Mouse (Mus musculus) right cerebral cortex, adult 2 months (tissue): ENCODE measurements around the gene Tbxas1.

ENCODE experiments used
- DNase-seq, 2 experiments: peaks; one replicate each; pipeline ENCODE4 v3.0.0; 2021 to 2022; ENCODE audit warnings: low spot score in 2 of 2

Gene Tbxas1

DNA sequence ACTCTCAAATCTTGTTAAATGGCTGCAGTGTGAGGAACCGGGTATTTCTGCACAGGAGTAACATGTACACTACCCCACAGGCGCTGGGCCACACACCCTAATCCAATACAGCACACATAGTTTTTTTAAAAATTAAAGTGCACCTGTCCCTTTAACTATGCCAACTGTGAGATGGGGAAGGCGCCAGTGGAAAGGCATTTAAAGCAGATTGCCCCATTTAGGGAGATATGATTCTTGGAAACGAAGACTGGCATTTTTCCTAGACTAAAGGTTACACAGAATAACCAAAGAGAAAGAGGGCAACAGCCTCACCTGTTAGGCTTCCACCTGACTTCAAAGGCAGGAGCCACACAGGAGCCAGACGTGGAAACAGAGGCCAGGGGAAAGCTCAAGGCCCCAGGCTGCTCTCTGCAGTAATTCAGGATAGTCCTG lies 21.6 kb upstream of the Tbxas1 start:
- no peak for DNase-seq

DNA sequence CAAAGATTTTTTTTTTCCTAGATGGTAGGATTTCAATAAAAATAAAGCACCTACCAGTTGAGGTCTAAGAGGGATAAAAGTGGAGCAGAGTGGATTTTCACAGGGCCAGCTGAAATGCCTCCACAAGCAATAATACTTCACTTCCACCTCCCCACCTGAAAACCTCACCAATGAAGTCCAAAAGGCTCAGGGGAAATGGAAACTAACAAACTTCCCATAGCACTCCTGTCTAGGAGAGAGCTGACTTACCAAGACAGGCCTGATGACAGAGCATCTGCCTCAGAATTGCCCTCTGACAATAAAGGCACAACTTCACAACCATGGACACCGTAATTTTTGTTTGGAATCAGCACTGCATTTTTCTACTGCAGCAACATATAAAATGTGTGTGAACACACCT lies 15.4 kb upstream of the Tbxas1 start:
- DNase-seq: no peak

DNA sequence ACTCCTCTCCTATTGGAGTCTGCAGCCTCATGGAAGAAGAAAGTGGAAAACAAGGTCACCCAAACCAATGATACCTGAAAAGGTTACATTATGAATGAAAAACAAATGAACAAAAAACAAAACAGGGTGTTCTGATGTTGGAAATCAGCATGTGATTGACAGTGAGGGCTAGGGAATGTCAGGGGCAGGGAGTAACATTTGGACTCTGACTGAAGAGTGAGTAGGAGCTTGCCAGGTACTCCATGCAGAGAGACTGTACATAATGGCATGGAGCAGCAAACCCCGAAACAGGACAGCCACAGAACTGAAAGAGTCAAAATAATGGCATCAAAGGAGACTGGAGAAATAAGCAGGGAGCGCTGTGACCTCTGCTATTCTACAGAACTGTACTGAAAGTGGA lies 14.9 kb upstream of the Tbxas1 start:
- DNase-seq: no peak

DNA sequence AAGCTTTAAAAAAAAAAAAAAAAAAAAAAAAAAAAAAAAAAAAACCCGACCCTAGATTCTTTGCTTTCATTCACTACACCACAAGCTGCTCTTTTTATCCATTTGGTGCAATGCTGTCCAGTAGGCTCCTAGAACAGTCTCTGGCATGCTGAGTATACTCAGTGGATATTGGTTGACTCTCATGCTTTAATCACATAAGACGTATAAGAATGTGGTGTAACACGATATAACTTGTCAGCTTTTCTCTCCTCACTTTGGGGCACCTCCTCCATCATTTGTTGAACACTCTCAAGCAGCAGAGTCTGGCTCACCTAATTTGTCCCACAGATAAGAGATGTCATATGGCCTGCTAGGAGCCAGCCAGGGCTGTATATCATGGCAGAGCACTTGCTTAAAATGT lies 11.6 kb upstream of the Tbxas1 start:
- no peak for DNase-seq

DNA sequence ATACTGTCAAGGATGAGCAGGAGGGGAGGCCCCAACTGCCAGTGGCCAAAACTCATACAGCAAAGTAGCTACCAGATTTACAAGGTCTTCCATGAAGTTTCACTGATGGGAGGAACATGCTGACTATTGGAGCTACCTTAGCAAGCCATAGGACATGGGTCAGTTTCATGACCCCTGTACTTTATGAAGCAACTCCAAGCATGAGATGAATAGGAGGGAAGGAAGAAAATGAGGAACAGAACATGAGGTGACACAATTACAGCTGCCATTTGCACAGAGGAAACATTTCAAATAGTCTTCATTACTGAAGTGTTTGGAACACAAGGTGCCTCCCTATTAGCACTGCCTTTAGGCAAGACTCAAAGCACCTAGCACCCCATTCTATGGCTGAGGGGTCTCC lies 9.4 kb upstream of the Tbxas1 start:
- DNase-seq: no peak

DNA sequence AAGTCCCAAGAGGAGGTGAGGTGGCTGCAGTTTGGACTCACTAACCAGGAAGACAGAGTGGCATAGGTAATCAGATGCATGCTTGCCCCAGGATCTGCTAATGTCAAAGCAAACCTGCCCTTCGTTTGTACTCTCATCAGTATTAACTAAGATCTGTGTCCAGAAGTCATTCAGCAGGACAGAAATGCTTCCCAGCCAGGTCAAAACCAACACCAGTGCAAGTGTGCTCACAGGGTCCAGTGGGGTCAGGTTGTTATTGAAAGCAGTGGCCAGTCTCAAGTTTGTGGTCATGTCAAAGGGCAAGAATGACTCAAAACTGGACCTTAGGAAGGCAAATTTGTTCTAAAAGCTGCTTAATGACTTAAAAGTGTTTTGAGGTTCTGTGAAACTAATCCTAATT lies 8.8 kb upstream of the Tbxas1 start:
- no peak for DNase-seq

DNA sequence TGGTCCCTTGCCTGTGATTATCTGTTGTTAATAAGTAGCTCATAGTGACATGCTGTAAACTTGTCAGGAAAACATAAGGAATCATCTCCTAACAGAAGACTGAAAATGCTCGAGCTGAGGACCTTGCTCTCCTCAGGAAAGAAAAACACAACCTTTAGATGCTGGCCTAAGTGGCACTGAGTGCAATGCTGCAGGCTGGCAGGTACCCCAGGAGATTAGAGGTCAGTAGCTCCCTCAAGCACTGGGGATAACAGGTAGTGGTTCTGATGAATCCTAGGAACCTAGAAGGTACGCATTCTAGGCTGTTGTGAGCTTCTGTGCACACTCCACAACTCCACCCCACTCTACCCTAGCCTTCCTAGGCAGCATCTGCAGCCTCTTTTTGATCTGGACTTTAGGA lies 8.4 kb upstream of the Tbxas1 start:
- no peak for DNase-seq

DNA sequence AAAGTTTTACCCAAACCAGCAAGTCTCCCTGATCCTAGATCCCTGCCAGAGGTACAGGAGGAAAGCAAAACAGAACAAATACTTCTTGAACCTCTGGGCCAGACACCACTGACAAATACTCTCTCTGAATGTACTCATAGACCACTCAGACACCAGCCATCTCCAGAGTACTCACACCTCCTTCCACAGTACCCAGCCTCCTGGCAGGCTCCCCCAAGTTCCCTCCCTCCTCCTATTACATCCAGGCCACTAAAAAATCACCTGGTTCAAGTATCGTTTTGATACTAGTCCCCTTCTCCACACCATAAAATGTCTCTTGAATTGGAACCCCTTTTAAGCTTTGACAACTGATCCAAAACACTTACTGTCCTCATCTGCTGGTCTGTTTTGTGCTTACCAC lies 7.9 kb upstream of the Tbxas1 start:
- DNase-seq: no peak

DNA sequence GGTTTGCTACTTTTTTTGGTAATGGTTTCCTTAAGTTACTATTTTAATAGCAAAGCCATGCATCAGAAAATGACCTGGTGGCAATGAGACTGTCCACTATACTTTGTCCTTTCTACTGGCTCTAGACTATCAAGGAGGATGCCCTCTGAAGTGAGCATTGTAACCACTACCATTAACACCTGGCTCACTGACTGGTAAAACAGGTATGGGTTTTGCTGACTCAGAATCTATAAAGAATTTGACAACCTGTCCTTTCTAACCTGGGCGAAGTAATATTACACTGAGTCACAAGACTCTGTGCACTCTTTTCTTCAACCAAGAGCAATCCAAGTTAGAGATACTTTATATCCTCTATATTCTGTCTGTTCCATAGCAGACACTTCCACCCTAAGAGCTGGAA lies 6.2 kb upstream of the Tbxas1 start:
- no peak for DNase-seq

DNA sequence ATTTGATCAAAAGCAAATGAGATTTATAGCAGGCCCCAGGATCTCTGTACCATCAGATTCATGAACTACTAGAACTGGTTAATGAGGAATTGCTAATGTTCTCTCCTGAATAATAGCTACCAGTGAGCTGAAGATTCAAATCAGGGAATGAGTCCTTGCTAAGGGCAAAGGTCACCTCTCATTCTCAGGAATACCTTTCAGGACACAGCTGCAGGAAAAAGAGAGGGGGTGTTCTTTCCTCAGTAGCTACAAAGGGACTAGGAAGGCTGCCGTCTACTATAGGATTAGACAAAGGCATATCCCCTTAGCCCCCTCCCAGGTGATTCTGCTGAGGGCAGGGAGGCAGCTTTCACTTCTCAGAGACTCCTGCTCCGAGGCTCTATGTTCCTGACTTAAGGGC lies 5.1 kb upstream of the Tbxas1 start:
- no peak for DNase-seq

DNA sequence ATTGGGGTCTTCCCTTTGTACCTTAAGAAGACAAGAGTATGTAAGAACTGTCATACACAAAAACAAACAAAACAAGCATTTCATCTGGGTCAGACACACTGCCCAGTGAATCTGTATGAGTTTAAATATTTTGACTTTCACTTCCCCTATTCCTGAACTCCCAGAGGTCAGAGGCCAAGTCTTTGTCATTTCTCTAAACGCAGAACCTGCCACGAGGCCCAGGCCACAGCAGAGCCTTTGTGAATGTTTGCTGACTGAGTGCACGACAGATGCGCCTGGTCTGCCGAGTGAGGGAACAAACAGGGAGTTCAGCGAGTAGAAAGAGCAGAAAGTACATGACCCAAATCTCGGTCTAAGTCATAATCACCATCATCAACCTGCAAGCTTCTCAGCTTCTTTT lies 4.2 kb upstream of the Tbxas1 start:
- DNase-seq: no peak

DNA sequence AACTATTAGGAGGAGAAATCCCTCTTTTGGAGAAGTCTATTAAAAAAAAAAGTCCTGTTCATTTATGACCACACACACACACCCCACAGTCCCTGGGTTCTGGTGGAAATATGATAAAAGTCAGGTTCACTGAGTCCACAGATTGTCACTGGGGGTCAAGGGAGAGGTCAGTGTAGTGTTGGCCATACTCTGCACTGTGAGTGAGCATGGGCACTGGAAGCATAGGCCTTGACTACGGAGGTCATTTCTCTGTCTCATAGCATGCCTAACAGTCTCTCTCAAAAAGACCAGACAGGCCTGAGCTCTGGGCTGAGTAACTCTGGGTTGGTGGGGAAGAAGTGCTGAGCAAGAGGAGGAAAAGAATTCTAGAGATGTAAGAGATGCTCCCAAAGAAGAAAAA lies 1.9 kb upstream of the Tbxas1 start:
- no peak for DNase-seq

DNA sequence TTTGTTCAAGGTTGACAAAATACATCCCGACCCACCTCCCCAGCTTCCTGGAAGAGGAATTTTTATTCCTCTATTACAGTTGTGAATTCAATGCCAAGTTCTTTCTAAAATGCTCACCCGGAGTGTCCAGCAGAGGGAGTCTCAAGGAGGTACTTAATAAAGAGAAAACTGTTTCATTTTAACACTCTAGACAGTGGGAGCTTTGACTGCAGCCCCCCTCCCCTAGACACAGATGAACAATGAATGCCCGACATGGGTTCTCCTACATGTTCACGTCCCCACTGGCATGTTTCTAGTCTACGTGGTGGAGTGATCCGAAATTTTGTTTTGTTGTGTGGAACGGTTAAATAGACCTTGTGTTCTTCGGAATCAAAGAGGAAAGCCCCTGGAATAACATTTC lies 1.2 kb upstream of the Tbxas1 start:
- DNase-seq: peak; percentile 64 to 81

DNA sequence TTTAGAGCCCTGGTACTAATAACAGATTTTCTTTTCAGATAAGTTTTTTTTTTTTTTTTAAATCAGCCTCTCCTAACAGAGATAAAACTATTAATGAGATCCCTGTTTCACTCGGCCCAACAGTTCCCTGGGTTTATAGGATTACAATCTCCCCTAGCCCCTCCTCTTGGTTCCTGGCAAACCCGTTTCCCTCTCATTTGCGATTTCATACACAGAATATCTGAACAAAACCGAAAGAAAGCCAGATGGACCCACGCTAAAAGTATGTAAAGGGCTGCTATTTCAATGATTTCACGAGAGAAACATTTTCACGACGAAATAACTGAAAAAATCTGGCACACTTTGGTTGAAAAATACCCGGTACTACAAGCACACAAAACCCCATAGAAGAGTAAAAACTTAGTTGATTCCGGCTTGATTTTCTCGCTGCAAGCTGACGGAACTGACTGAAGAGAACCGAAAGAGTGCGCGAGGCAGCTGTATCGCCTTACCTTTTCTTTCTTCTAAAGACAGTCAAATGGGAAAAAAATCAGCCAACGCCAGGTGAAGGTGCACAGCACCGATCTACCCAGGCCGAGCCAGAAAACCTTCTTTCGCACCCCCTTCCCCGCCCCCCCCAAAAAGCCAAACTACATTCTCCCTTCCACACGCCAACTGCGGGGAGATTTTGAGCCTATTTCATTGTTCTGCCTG lies 493 bp upstream of the Tbxas1 start:
- peak; percentile 31 to 41 for DNase-seq

DNA sequence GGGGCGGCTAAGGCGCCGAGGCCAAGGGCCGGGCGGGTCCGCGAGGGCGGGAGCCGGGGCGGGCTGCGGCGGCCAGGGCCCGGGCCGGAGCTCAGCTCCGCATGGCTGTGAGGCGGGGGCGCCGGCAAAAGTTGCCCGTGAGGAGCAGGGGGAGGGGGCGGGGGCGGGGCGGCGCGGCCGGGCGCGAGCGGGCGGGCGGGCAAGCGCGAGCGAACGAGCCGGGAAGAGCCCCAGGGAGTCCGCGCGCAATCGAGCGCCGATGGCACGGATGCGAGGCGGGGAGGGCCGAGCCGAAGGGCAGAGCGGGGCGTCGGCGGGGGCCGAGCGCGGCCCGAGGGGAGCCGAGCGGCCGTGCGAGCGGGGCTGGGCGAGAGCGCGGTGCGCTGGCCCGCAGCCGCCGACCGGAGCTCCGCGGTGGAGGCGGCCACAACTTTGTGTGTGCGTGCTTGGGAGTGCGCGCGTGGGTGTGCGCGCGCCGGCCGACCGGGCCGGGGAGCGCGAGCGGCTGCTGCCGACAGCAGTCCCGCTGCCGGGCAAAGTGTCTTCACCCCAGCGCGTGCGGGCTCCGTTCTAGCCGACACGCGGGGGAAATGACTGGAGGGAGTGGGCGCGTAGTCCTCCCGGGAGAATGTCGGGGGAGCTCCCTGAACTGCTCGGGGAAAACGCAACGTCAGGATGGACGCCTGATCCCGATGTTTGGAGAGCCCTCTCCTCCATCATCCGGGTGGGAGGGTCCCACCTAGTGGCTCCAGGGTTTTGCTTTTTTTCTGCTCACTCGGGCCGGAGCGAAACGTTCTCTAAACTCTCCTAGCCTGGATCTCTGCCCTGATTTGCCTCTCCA lies 1.1 kb downstream of the Tbxas1 start, which contains the start of gene Hipk2:
Hipk2 (minus strand) TSS at position 95 of the 841 bp plus-strand sequence.
- peak; percentile 56 to 63 for DNase-seq

DNA sequence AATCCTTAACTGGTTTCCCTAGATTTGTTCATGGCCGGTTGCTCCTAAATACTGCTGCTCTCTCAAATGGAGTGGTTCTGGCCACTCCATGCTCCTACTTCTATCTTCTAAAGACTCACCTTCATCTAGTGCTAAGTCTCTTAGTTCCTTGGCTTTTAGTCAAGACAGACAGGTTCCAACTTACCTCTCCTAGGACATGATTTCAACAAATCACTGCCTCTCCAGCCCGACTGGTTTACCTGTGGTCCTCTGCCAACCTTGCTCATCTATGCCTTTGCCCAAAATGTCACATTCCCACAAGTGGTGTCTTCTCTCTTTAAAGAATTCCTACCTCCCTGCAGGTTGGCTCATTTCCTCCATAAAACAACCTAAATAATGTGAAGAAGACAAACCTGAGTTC lies 2.5 kb downstream of the Tbxas1 start:
- DNase-seq: no peak

DNA sequence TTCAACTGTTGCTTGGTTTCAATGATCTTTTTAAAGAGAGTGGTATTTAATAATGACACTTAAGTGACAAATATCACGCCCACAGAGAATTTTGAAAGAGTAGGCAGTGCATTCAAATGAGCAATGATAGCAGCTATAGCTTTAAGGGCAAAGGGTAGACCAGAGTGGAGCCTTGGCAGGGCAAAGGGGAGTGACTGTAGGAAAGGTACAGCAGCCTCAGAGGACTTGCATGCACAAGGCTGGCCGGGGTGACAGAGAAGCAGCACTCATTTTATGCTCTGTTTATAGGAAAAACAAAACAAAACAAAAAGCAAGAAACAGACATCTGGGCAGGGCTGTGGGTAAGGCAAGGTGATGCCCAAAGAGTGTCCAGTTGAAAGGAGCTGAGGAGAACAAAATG lies 6.3 kb downstream of the Tbxas1 start:
- no peak for DNase-seq

DNA sequence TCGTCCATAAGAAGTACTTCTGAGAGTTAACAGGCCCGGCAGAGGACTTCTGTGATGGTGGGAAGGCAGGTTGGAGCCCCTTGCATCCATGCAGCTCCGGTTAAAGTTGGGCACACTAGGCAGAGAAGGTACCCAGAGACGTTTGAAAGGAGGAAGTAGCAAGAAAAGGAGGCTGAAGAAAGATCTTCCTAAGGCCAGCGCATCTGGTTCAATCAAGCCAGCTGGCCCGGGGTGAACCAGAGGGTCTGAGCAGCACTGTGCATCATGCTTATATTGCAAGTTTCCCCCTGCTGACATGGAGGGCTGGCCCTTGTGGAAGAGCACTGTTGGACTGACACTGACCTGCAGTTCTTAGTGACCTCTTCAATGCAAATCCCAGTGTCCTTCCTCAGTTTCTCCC lies 6.8 kb downstream of the Tbxas1 start:
- no peak for DNase-seq

DNA sequence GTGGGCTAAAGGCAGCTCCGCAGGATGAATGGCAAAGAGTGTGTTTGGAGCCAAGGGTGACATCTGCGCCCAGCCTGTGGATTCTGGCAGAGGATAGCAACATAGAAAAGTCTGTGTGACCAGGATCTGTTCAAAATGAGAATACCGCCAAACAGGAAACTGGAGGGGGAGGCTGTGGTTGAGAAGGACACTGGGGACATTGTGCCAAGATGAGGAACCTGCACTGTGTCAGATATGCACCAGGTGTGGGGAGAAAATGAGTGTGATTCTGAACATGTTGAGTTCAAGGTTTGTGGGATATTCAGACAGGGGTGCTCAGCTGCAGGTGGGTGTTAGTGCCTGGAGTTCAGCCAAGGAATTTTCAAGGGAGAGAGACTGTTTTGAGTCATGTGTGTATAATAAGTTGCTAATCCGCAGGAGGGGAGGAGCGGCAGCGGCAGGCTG lies 7.5 kb downstream of the Tbxas1 start:
- DNase-seq: peak; percentile 32

DNA sequence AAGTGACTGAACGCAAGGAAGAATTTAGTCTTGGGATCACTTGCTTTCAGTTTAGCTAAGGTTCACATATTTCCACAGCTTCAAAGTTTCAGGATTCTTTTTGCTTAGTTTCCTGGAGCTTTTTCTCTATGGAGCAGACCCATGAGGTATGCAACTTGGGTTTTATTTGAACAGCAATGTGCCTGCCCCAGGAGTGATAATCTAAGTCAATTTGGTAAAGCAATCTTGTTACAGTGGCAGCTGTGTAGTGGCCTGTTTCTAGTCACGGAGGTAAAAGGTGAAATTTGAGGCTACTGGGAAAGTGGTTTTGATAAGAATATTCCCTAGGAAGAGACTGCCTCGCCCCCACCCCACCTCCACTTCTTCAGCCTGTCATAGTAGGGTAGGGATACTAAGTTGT lies 9.3 kb downstream of the Tbxas1 start:
- DNase-seq: no peak

DNA sequence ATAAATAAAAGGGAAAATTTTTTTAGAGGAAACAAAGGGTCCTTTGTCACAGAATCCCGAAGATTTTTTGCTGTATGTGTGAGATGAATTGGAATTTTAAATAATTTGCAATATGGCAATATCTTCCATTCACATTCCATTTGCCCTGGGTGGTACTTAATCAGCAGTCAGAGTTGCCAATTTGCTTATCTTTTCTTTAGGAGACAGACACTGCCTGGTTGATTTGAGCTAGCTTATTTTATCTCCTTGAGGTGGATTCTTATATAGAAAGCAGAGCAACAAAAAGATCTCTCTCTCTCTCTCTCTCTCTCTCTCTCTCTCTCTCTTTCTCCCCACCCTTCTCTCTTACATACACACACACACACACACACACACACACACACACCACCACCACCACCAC lies 9.9 kb downstream of the Tbxas1 start:
- DNase-seq: no peak

DNA sequence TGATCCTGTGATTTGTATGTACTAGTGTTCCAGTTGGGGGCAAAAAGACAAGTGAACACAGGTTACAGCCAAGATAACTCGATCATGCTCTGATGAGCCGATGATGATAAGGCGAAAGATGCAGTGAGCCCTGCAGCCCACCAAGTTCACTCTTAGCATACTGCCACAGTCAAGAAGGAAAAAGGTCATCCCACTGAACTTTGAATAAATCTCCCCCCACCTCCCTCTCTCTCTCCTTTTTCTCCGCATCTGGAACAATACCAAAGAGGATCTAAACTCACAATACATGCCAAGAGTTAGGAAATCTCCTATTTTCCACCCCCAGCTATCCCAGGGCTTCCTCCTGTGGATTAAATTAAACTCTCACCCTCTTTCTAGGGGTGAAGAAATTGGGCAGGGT lies 12.2 kb downstream of the Tbxas1 start:
- DNase-seq: no peak

DNA sequence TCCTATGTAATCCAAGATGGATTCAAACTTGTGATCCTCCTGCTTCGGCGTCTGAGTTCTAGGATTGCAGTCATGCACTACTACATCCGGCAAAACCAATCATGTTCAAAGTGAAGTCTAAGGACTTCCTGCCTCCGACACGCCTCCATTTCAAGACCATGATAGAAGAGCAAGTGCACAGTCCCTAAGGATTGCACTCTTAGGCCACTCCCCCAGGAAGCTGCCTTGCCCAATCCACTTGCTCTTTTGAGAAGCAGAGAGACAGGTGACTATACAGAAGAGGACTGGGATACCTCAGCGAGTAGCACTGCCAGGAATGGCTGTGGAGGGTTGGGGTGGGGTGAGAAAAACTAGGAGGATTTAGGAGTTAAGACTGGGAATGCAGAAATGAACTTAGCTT lies 14.0 kb downstream of the Tbxas1 start:
- DNase-seq: no peak
